Mouse (Mus musculus): ENCODE results near the gene Rbm48.

The Rbm48 gene

GRCm38 (mm10) chr5:3551481-3551880, 44.9 kb downstream of the Rbm48 start:
- in situ Hi-C loops (cut with MseI, MboI) = no loop called here

DNA sequence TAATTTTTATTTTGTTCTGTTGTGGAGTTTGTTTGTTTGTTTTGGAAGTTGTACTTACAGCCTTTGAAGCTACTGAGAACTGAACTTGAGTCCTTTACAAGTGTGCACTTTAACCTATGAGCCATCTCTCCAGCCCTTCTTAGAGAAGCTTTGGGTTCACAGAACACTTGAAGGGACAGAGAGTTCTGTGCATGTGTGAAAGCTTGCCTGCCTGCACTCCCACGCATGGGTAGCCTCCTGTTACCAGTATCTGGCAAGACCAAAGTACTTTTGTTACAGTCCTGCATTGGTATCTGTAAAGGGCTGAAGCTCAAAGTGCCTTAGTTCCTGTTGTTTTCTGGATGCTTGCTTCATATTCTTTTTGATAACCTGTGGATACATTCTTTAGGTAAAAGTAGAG, 50.2 kb downstream of the Rbm48 start:
- in situ Hi-C loops (cut with MseI, MboI) = no loop called here

GRCm38 (mm10) chr5:3544480-3544769, 52.0 kb downstream of the Rbm48 start:
- in situ Hi-C loops (cut with MseI, MboI) = no loop called here

GRCm38 (mm10) chr5:3543629-3544479, 52.5 kb downstream of the Rbm48 start, which contains the start of gene Fam133b:
Fam133b (plus strand) TSS chr5:3543833.
- in situ Hi-C loops (cut with MseI, MboI) = no loop called here

DNA sequence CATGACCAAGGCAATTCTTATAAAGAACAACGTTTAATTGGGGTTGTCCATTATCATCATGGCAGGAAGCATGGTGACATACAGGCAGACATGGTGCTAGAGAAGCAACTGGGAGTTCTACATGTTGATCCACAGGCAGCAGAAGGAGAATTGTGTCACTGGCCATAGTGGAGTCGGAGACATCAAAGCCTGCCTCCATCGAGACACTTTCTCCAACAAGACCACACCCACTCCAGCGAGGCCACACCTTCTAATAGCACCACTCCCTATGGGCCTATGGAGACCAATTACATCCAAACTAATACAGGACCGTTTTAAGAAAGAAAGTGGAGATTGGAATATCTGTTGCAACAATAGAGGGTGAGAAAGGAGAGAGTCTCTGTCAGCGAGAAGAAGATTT, 54.5 kb downstream of the Rbm48 start:
- in situ Hi-C loops (cut with MseI, MboI) = no loop called here

- in situ Hi-C loops (cut with MseI, MboI) = no loop called here
Observed at GRCm38 (mm10) chr5:3538505-3539472, 57.6 kb downstream of the Rbm48 start.

- in situ Hi-C loops (cut with MseI, MboI) = no loop called here
Observed at GRCm38 (mm10) chr5:3536592-3537212, 59.7 kb downstream of the Rbm48 start.
